Mouse (Mus musculus) midbrain, postnatal 0 days (tissue): ENCODE measurements at regions not wholly inside any gene's neighbourhood (a gene's known extent, or its start where the extent isn't known, plus 50 kb on each side); places are given as distances from the start of the nearest gene placed in this dataset.

ENCODE experiments used
- ATAC-seq: fragments of 200-750 bp; cut with Nextera tagmentation; 2 replicates; pipeline ENCODE4 v1.8.0; 2017; ENCODE audit warnings: moderate number of reproducible peaks, mild to moderate bottlenecking, moderate TSS enrichment, moderate library complexity; ENCODE audit not compliant: low FRiP score
- DNase-seq: peaks from one replicate; pipeline ENCODE4 v3.0.0-alpha.2; 2015; ENCODE audit warnings: low spot score
- H3K27ac ChIP-seq: fragments of 300-500 bp; sonication (generic); 2 replicates; pipeline ENCODE4 v1.5.1; 2014; ENCODE audit warnings: low read depth, mild to moderate bottlenecking, low read length, mixed read lengths
- H3K27me3 ChIP-seq: fragments of 300-500 bp; sonication (generic); 2 replicates; pipeline ENCODE4 v1.6.1; 2014; ENCODE audit warnings: low read length, control low read depth, mixed read lengths; ENCODE audit not compliant: insufficient read depth
- H3K36me3 ChIP-seq: fragments of 300-500 bp; sonication (generic); 2 replicates; pipeline ENCODE4 v1.6.1; 2014; ENCODE audit warnings: low read length, control low read depth, mixed read lengths; ENCODE audit not compliant: insufficient read depth
- H3K4me1 ChIP-seq: fragments of 300-500 bp; sonication (generic); 2 replicates; pipeline ENCODE4 v1.6.1; 2014; ENCODE audit warnings: mild to moderate bottlenecking, control low read depth, antibody characterized with exemption, low read length, mixed read lengths; ENCODE audit not compliant: insufficient read depth
- H3K4me2 ChIP-seq: fragments of 300-500 bp; sonication (generic); 2 replicates; pipeline ENCODE4 v1.6.1; 2014; ENCODE audit warnings: low read depth, mild to moderate bottlenecking, low read length, mixed read lengths; ENCODE audit not compliant: poor library complexity, severe bottlenecking
- H3K4me3 ChIP-seq: fragments of 300-500 bp; sonication (generic); 2 replicates; pipeline ENCODE4 v1.5.1; 2014; ENCODE audit warnings: low read depth, mild to moderate bottlenecking, low read length, moderate library complexity
- H3K9ac ChIP-seq: fragments of 300-500 bp; sonication (generic); replicated peaks from 2 replicates; pipeline ENCODE4 v1.6.1; 2014; ENCODE audit warnings: mild to moderate bottlenecking, low read length, moderate library complexity, mixed read lengths; ENCODE audit not compliant: poor library complexity, severe bottlenecking
- H3K9me3 ChIP-seq: fragments of 300-500 bp; sonication (generic); 2 replicates; pipeline ENCODE4 v1.6.1; 2016; ENCODE audit warnings: low read length, control low read depth
- CTCF ChIP-seq: IDR thresholded peaks from 2 replicates; pipeline ENCODE4 v1.5.1; 2016; ENCODE audit warnings: antibody characterized with exemption, mild to moderate bottlenecking
- WGBS: fragments of 180-500 bp; shearing (Covaris S2); extraction: QIAGEN DNeasy Blood & Tissue Kit; methylation state at CpG from one replicate; pipeline ENCODE4 v1.1.7; 2014; 5-methylcytosine and 5-hydroxymethylcytosine counted together

GRCm38 (mm10) chr15:93091396-93091795 lies 183.6 kb downstream of the Gxylt1 start:
- H3K4me1 ChIP-seq = no peaks in the 10 kb centered on the region
- H3K9ac ChIP-seq = no peak overlapping the region
- no peaks in the 10 kb centered on the region for H3K9me3 ChIP-seq
- no peak overlapping the region for H3K4me2 ChIP-seq
- WGBS = 88% methylated on average over 2 of the region's 2 CpGs
- no peaks in the 10 kb centered on the region for H3K36me3 ChIP-seq
- H3K27me3 ChIP-seq = no peaks in the 10 kb centered on the region
- no peak for DNase-seq
- no peak overlapping the region for H3K4me3 ChIP-seq
- TF ChIP-seq CTCF = no peak
- no peak for ATAC-seq
- no peak overlapping the region for H3K27ac ChIP-seq

- WGBS = 32% methylated on average over 13 of the region's 13 CpGs
These were observed 185.6 kb downstream of the Gxylt1 start for GRCm38 (mm10) chr15:93089347-93089746.

GRCm38 (mm10) chr15:93084967-93085617 lies 189.9 kb downstream of the Gxylt1 start:
- H3K4me2 ChIP-seq = no peak overlapping the region
- H3K27ac ChIP-seq = no peak overlapping the region
- WGBS = 38% methylated on average over 14 of the region's 14 CpGs
- TF ChIP-seq CTCF = no peak
- DNase-seq (peak; percentile 69), ATAC-seq (no peak)
- no peaks in the 10 kb centered on the region for H3K4me1 ChIP-seq
- H3K4me3 ChIP-seq = no peak overlapping the region
- H3K9ac ChIP-seq = no peak overlapping the region
- H3K27me3 ChIP-seq = no peaks in the 10 kb centered on the region
- no peaks in the 10 kb centered on the region for H3K9me3 ChIP-seq
- H3K36me3 ChIP-seq = no peaks in the 10 kb centered on the region

More at GRCm38 (mm10) chr15:93089347-93089746, 185.6 kb downstream of the Gxylt1 start:
- peak; percentile 63 for TF ChIP-seq CTCF
- H3K9me3 ChIP-seq = no peaks in the 10 kb centered on the region
- no peak for ATAC-seq
- peak; percentile 33 for DNase-seq
- no peaks in the 10 kb centered on the region for H3K27me3 ChIP-seq
- H3K4me1 ChIP-seq = no peaks in the 10 kb centered on the region
- H3K27ac ChIP-seq = no peak overlapping the region
- no peak overlapping the region for H3K4me3 ChIP-seq
- H3K9ac ChIP-seq = no peak overlapping the region
- no peak overlapping the region for H3K4me2 ChIP-seq
- no peaks in the 10 kb centered on the region for H3K36me3 ChIP-seq

- Histone ChIP-seq H3K9me3 (no peaks in the 10 kb centered on the region), H3K27ac (no peak overlapping the region), H3K27me3 (no peaks in the 10 kb centered on the region), H3K36me3 (no peaks in the 10 kb centered on the region), H3K9ac (no peak overlapping the region), H3K4me1 (no peaks in the 10 kb centered on the region), H3K4me2 (no peak overlapping the region), H3K4me3 (no peak overlapping the region)
- ATAC-seq (no peak), DNase-seq (no peak)
- no peak for TF ChIP-seq CTCF
- 67% methylated on average over 6 of the region's 6 CpGs for WGBS
These were observed 200.9 kb downstream of the Gxylt1 start for GRCm38 (mm10) chr15:93074070-93074469.

GRCm38 (mm10) chr15:93062213-93063131 lies 212.5 kb downstream of the Gxylt1 start:
- no peak overlapping the region for H3K4me3 ChIP-seq
- no peaks in the 10 kb centered on the region for H3K36me3 ChIP-seq
- H3K9me3 ChIP-seq = no peaks in the 10 kb centered on the region
- H3K4me2 ChIP-seq = no peak overlapping the region
- H3K27me3 ChIP-seq = no peaks in the 10 kb centered on the region
- no peaks in the 10 kb centered on the region for H3K4me1 ChIP-seq
- WGBS = 50% methylated on average over 10 of the region's 10 CpGs
- H3K9ac ChIP-seq = no peak overlapping the region
- no peak for TF ChIP-seq CTCF
- ATAC-seq (no peak), DNase-seq (peak; percentile 75)
- no peak overlapping the region for H3K27ac ChIP-seq

- H3K36me3 ChIP-seq = no peaks in the 10 kb centered on the region
- no peaks in the 10 kb centered on the region for H3K4me1 ChIP-seq
- no peak overlapping the region for H3K27ac ChIP-seq
- no peak for DNase-seq
- TF ChIP-seq CTCF = no peak
- no peak overlapping the region for H3K4me2 ChIP-seq
- H3K27me3 ChIP-seq = no peaks in the 10 kb centered on the region
- H3K9me3 ChIP-seq = no peaks in the 10 kb centered on the region
- H3K4me3 ChIP-seq = no peak overlapping the region
- no peak for ATAC-seq
- 90% methylated on average over 3 of the region's 3 CpGs for WGBS
- H3K9ac ChIP-seq = no peak overlapping the region
These were observed 221.5 kb downstream of the Gxylt1 start for GRCm38 (mm10) chr15:93053471-93053870.
